Comparison of ENCODE assay signal across 8 mouse cellular contexts in genomic region chr17:57264972-57265945, GRCm38 (mm10). TPM values are rescaled to one million over a fixed set of nuclear protein-coding genes. Genes with fewer than 3 reads are reported as not detected.
DNase-seq lines count a peak whose midpoint lies in the region; ATAC-seq and TF ChIP-seq lines count a peak whose summit lies in the region.

No protein-coding gene starts in this region.

- 26% methylated on average over 21 of the region's 22 CpGs for WGBS in embryonic facial prominence, embryonic 12.5 days
- 27% methylated on average over 21 of the region's 22 CpGs for WGBS in heart, embryonic 12.5 days
- 28% methylated on average over 21 of the region's 22 CpGs for WGBS in kidney, postnatal 0 days
- WGBS in small intestine, adult 2 months: 36% methylated on average over 22 of the region's 22 CpGs

- H3K36me3 ChIP-seq in E14TG2a.4 (ENCODE audit: insufficient read depth, low read length): peaks cover 43% of the 10 kb centered on the region
- peaks cover 32% of the 10 kb centered on the region for H3K36me3 ChIP-seq in embryonic facial prominence, embryonic 12.5 days
- peaks cover 38% of the 10 kb centered on the region for H3K36me3 ChIP-seq in heart, embryonic 12.5 days
- H3K36me3 ChIP-seq in kidney, postnatal 0 days (ENCODE audit: insufficient read depth, low read length): peaks cover 19% of the 10 kb centered on the region; the same call in 1 of the 2 replicates
- peaks cover 26% of the 10 kb centered on the region for H3K36me3 ChIP-seq in small intestine, adult 2 months (ENCODE audit: control insufficient read depth, insufficient read depth, low read length)

- no peak for TF ChIP-seq CTCF in E14TG2a.4 (conservative IDR thresholded peaks at IDR 0.05; ENCODE audit: low read length)
- TF ChIP-seq CTCF in kidney, postnatal 0 days (IDR thresholded peaks at IDR 0.05; ENCODE audit: low read depth): peak; percentile 31; the same call in 1 of the 2 replicates
- peak; percentile 28; the same call in 1 of the 2 replicates for TF ChIP-seq CTCF in small intestine, adult 2 months (IDR thresholded peaks at IDR 0.05; ENCODE audit: extremely low read depth, insufficient read length, insufficient replicate concordance, low read depth, low read length)

- peak overlapping the region; percentile 25 for H3K4me2 ChIP-seq in embryonic facial prominence, embryonic 12.5 days (replicated peaks)
- peak overlapping the region; percentile 44 for H3K4me2 ChIP-seq in heart, embryonic 12.5 days
- peak overlapping the region; percentile 42 for H3K4me2 ChIP-seq in kidney, postnatal 0 days (ENCODE audit: low read length)

- H3K9ac ChIP-seq in embryonic facial prominence, embryonic 12.5 days: no peak overlapping the region
- no peak overlapping the region for H3K9ac ChIP-seq in heart, embryonic 12.5 days
- no peak overlapping the region for H3K9ac ChIP-seq in kidney, postnatal 0 days (ENCODE audit: low read depth, low read length)

- peak; percentile 66 for TF ChIP-seq POLR2A in small intestine, adult 2 months (IDR thresholded peaks at IDR 0.05; ENCODE audit: low read depth, low read length)

- peak; percentile 36; the same call in 1 of the 2 replicates for ATAC-seq in embryonic facial prominence, embryonic 12.5 days (ENCODE audit: insufficient number of reproducible peaks, insufficient read depth, low FRiP score, low TSS enrichment)
- peak; percentile 63; the same call in 1 of the 2 replicates for ATAC-seq in heart, embryonic 12.5 days (ENCODE audit: insufficient number of reproducible peaks, low FRiP score)
- ATAC-seq in kidney, postnatal 0 days (replicated peaks; ENCODE audit: low FRiP score, low read depth): peak; percentile 90

- DNase-seq in adrenal gland, postnatal 10 days: peak; percentile 90
- peak; percentile 85 for DNase-seq in kidney, postnatal 0 days (ENCODE audit: low spot score)
- peak; percentile 91 for DNase-seq in lung, postnatal 14 days
- no peak for DNase-seq in T-cell, adult 2 months (ENCODE audit: low spot score)

- 0 out of 2 replicates have a peak, but pooled peaks cover 2% of the 10 kb centered on the region for H3K27me3 ChIP-seq in E14TG2a.4 (ENCODE audit: insufficient read depth, low read length)
- H3K27me3 ChIP-seq in embryonic facial prominence, embryonic 12.5 days: no peaks in the 10 kb centered on the region
- no peaks in the 10 kb centered on the region for H3K27me3 ChIP-seq in heart, embryonic 12.5 days (replicated peaks)
- no peaks in the 10 kb centered on the region for H3K27me3 ChIP-seq in kidney, postnatal 0 days (ENCODE audit: insufficient read depth, low read length)
- H3K27me3 ChIP-seq in small intestine, adult 2 months (ENCODE audit: control insufficient read depth, insufficient read depth, low read length): no peaks in the 10 kb centered on the region

- H3K9me3 ChIP-seq in E14TG2a.4 (ENCODE audit: low read length): no peaks in the 10 kb centered on the region
- H3K9me3 ChIP-seq in embryonic facial prominence, embryonic 12.5 days: no peaks in the 10 kb centered on the region
- no peaks in the 10 kb centered on the region for H3K9me3 ChIP-seq in heart, embryonic 12.5 days (replicated peaks)
- no peaks in the 10 kb centered on the region for H3K9me3 ChIP-seq in kidney, postnatal 0 days (replicated peaks; ENCODE audit: low read length)

- H3K27ac ChIP-seq in embryonic facial prominence, embryonic 12.5 days: no peak overlapping the region
- H3K27ac ChIP-seq in heart, embryonic 12.5 days (ENCODE audit: poor library complexity, severe bottlenecking): no peak overlapping the region
- no peak overlapping the region for H3K27ac ChIP-seq in kidney, postnatal 0 days
- H3K27ac ChIP-seq in small intestine, adult 2 months (ENCODE audit: insufficient read depth, low read depth, low read length): peak overlapping the region; percentile 90

- H3K4me1 ChIP-seq in E14TG2a.4 (replicated peaks; ENCODE audit: low read depth, low read length): peaks cover 58% of the 10 kb centered on the region
- 0 out of 2 replicates have a peak, but pooled peaks cover 4% of the 10 kb centered on the region for H3K4me1 ChIP-seq in embryonic facial prominence, embryonic 12.5 days
- H3K4me1 ChIP-seq in heart, embryonic 12.5 days (replicated peaks): peaks cover 10% of the 10 kb centered on the region; the same call in 1 of the 2 replicates
- H3K4me1 ChIP-seq in kidney, postnatal 0 days (replicated peaks; ENCODE audit: insufficient read depth, low read length): no peaks in the 10 kb centered on the region
- peaks cover 19% of the 10 kb centered on the region for H3K4me1 ChIP-seq in small intestine, adult 2 months (ENCODE audit: control insufficient read depth, insufficient read depth, insufficient read length, low read length)

- peak overlapping the region; percentile 45 for H3K4me3 ChIP-seq in E14TG2a.4 (replicated peaks; ENCODE audit: low read length)
- no peak overlapping the region for H3K4me3 ChIP-seq in embryonic facial prominence, embryonic 12.5 days
- H3K4me3 ChIP-seq in heart, embryonic 12.5 days: no peak overlapping the region
- H3K4me3 ChIP-seq in kidney, postnatal 0 days (replicated peaks; ENCODE audit: low read depth, low read length): no peak overlapping the region
- peak overlapping the region; percentile 23 for H3K4me3 ChIP-seq in small intestine, adult 2 months (ENCODE audit: low read depth, low read length)

RNA-seq across cellular contexts. Expression of gene Vav1, which starts 13.6 kb away (rescaled TPM):
- total RNA-seq in adrenal gland, postnatal 10 days (2021): 1 to 10 TPM; 4.4 to 4.8 TPM
- polyA plus RNA-seq in embryonic facial prominence, embryonic 12.5 days (2016; fragmentation: Nextera tagmentation; extraction: Ambion mirVana): 1.7 and 2.1 TPM in 2 replicates
- 1.6 and 1.7 TPM in 2 replicates for polyA plus RNA-seq in heart, embryonic 12.5 days (2016; fragmentation: Nextera tagmentation; extraction: Ambion mirVana)
- 0.87 and 1.1 TPM in 2 replicates for polyA plus RNA-seq in kidney, postnatal 0 days (2015; fragmentation: Nextera tagmentation; extraction: Ambion mirVana)
- 3.5 and 6.1 TPM in 2 replicates for polyA plus RNA-seq in small intestine, adult 2 months (2012; rRNA removed)

RNA-seq across cellular contexts. Expression of gene Trip10, which starts 16.0 kb away (rescaled TPM):
- total RNA-seq in adrenal gland, postnatal 10 days (2021): 10 to 100 TPM; 39.2 to 56.6 TPM
- polyA plus RNA-seq in embryonic facial prominence, embryonic 12.5 days (2016; fragmentation: Nextera tagmentation; extraction: Ambion mirVana): 33.8 and 35.6 TPM in 2 replicates
- 41.6 and 45.4 TPM in 2 replicates for polyA plus RNA-seq in heart, embryonic 12.5 days (2016; fragmentation: Nextera tagmentation; extraction: Ambion mirVana)
- 40.8 and 43.6 TPM in 2 replicates for polyA plus RNA-seq in kidney, postnatal 0 days (2015; fragmentation: Nextera tagmentation; extraction: Ambion mirVana)
- 11.0 and 30.3 TPM in 2 replicates for polyA plus RNA-seq in small intestine, adult 2 months (2012; rRNA removed)

RNA-seq across cellular contexts. Expression of gene Gpr108, which starts 17.0 kb away (rescaled TPM):
- total RNA-seq in adrenal gland, postnatal 10 days (2021): 10 to 100 TPM; 51.1 to 56.2 TPM
- 28.8 and 31.9 TPM in 2 replicates for polyA plus RNA-seq in embryonic facial prominence, embryonic 12.5 days (2016; fragmentation: Nextera tagmentation; extraction: Ambion mirVana)
- 24.9 and 27.4 TPM in 2 replicates for polyA plus RNA-seq in heart, embryonic 12.5 days (2016; fragmentation: Nextera tagmentation; extraction: Ambion mirVana)
- 37.6 and 40.4 TPM in 2 replicates for polyA plus RNA-seq in kidney, postnatal 0 days (2015; fragmentation: Nextera tagmentation; extraction: Ambion mirVana)
- 25.6 and 46.5 TPM in 2 replicates for polyA plus RNA-seq in small intestine, adult 2 months (2012; rRNA removed)

RNA-seq across cellular contexts. Expression of gene C3, which starts 37.3 kb away (rescaled TPM):
- 100 to 1,000 TPM; 426 to 804 TPM for total RNA-seq in adrenal gland, postnatal 10 days (2021)
- polyA plus RNA-seq in embryonic facial prominence, embryonic 12.5 days (2016; fragmentation: Nextera tagmentation; extraction: Ambion mirVana): 0.37 and 0.56 TPM in 2 replicates
- polyA plus RNA-seq in heart, embryonic 12.5 days (2016; fragmentation: Nextera tagmentation; extraction: Ambion mirVana): 0.87 and 2.6 TPM in 2 replicates
- polyA plus RNA-seq in kidney, postnatal 0 days (2015; fragmentation: Nextera tagmentation; extraction: Ambion mirVana): 2.0 and 2.9 TPM in 2 replicates
- 17.9 and 40.9 TPM in 2 replicates for polyA plus RNA-seq in small intestine, adult 2 months (2012; rRNA removed)

Comparison
In these comparisons a context has a peak if more than half of its experiments do, and no peak if none do; other contexts are left out.
1. H3K4me3 ChIP-seq: peak in E14TG2a.4 (single experiment) and small intestine, adult 2 months (single experiment); none in embryonic facial prominence, embryonic 12.5 days (single experiment), heart, embryonic 12.5 days (single experiment) and kidney, postnatal 0 days (single experiment).
2. ATAC-seq: peak in every context shown above with its lines; median percentile 90 in kidney, postnatal 0 days; 63 in heart, embryonic 12.5 days; 36 in embryonic facial prominence, embryonic 12.5 days.
3. Peak in every context shown above with its lines, with median percentiles within 50 percentile points of each other: H3K4me2 ChIP-seq.